ENCODE assay signal across 8 mouse cellular contexts in genomic region chr2:160872395-160872794, GRCm38 (mm10). TPM values are rescaled to one million over a fixed set of nuclear protein-coding genes. Genes with fewer than 3 reads are reported as not detected.
DNase-seq lines count a peak whose midpoint lies in the region; ATAC-seq and TF ChIP-seq lines count a peak whose summit lies in the region.

No protein-coding gene starts in this region.

- H3K9ac ChIP-seq in limb, embryonic 13.5 days, result peak overlapping the region; percentile 98
- H3K9ac ChIP-seq in midbrain, embryonic 14.5 days (replicated peaks; ENCODE audit: low read length), result peak overlapping the region; percentile 96

- peaks cover 8% of the 10 kb centered on the region for H3K4me1 ChIP-seq in limb, embryonic 13.5 days
- H3K4me1 ChIP-seq in midbrain, embryonic 14.5 days (ENCODE audit: control insufficient read depth, insufficient read depth, low read length), result peaks cover 9% of the 10 kb centered on the region; the same call in 1 of the 2 replicates
- H3K4me1 ChIP-seq in spleen, adult 2 months (ENCODE audit: control insufficient read depth, insufficient read depth, insufficient read length), result peaks cover 3% of the 10 kb centered on the region; the same call in 1 of the 2 replicates

- H3K4me3 ChIP-seq in limb, embryonic 13.5 days, result peak overlapping the region; percentile 89
- H3K4me3 ChIP-seq in midbrain, embryonic 14.5 days (replicated peaks; ENCODE audit: low read depth, low read length), result peak overlapping the region; percentile 94
- peak overlapping the region; percentile 63 for H3K4me3 ChIP-seq in spleen, adult 2 months (ENCODE audit: extremely low read depth, insufficient read depth, insufficient read length)

- H3K36me3 ChIP-seq in limb, embryonic 13.5 days, result no peaks in the 10 kb centered on the region
- H3K36me3 ChIP-seq in midbrain, embryonic 14.5 days (ENCODE audit: control insufficient read depth, insufficient read depth, low read length), result no peaks in the 10 kb centered on the region
- no peaks in the 10 kb centered on the region for H3K36me3 ChIP-seq in spleen, adult 2 months (ENCODE audit: control insufficient read depth, insufficient read depth, low read length)

- no peaks in the 10 kb centered on the region for H3K27me3 ChIP-seq in limb, embryonic 13.5 days
- no peaks in the 10 kb centered on the region for H3K27me3 ChIP-seq in midbrain, embryonic 14.5 days (ENCODE audit: control insufficient read depth, insufficient read depth, low read length)
- H3K27me3 ChIP-seq in spleen, adult 2 months (ENCODE audit: control insufficient read depth, insufficient read depth, low read length), result no peaks in the 10 kb centered on the region

- DNase-seq in layer of hippocampus, adult 11-12 months (ENCODE audit: low spot score), result peak; percentile 61
- DNase-seq in layer of hippocampus, adult 9-10 months (ENCODE audit: low spot score), result no peak
- DNase-seq in embryo, embryonic 9.5 days (ENCODE audit: extremely low spot score), result peak; percentile 76
- peak; percentile 79 for DNase-seq in kidney, adult 18-20 months
- DNase-seq in midbrain, embryonic 14.5 days, result peak; percentile 84
- DNase-seq in spleen, adult 2 months (ENCODE audit: low read depth in 1 of 2, low spot score in 2 of 2), result peak in 1 of 2 experiments; percentile 60

- no peaks in the 10 kb centered on the region for H3K9me3 ChIP-seq in limb, embryonic 13.5 days
- no peaks in the 10 kb centered on the region for H3K9me3 ChIP-seq in midbrain, embryonic 14.5 days (ENCODE audit: control insufficient read depth, low read length)

- WGBS in limb, embryonic 13.5 days, result 0% methylated on average over 32 of the region's 47 CpGs
- under 1% methylated on average over 40 of the region's 47 CpGs for WGBS in midbrain, embryonic 14.5 days
- WGBS in spleen, adult 2 months, result under 1% methylated on average over 41 of the region's 47 CpGs

- no peak for TF ChIP-seq CTCF in spleen, adult 2 months (IDR thresholded peaks at IDR 0.05; ENCODE audit: extremely low read depth, insufficient read depth, insufficient read length, insufficient replicate concordance)

- peak overlapping the region; percentile 84 for H3K4me2 ChIP-seq in limb, embryonic 13.5 days (replicated peaks)
- peak overlapping the region; percentile 76 for H3K4me2 ChIP-seq in midbrain, embryonic 14.5 days (ENCODE audit: low read length)

- TF ChIP-seq POLR2A in spleen, adult 2 months (IDR thresholded peaks at IDR 0.05; ENCODE audit: low read depth, low read length), result no peak

- peak overlapping the region; percentile 96 for H3K27ac ChIP-seq in limb, embryonic 13.5 days
- H3K27ac ChIP-seq in midbrain, embryonic 14.5 days (replicated peaks; ENCODE audit: low read depth, low read length), result peak overlapping the region; percentile 98
- peak overlapping the region; percentile 85 for H3K27ac ChIP-seq in spleen, adult 2 months (ENCODE audit: insufficient read depth, low read length)

- ATAC-seq in granulocyte monocyte progenitor cell, adult 5-6 weeks (replicated peaks; ENCODE audit: poor library complexity, severe bottlenecking), result peak; percentile 66
- peak; percentile 92 for ATAC-seq in limb, embryonic 13.5 days (ENCODE audit: low FRiP score, low read depth)
- peak; percentile 88 for ATAC-seq in midbrain, embryonic 14.5 days (ENCODE audit: low FRiP score, low TSS enrichment)

RNA-seq across cellular contexts. Expression of gene Zhx3, which starts 0.4 kb away (rescaled TPM):
- total RNA-seq in granulocyte monocyte progenitor cell, adult 5-6 weeks (2014; fragmentation: Nextera tagmentation), result 5.3 and 16.5 TPM in 2 replicates
- total RNA-seq in granulocyte monocyte progenitor cell, adult 5-6 weeks (2017), result 3.9 and 4.4 TPM in 2 replicates
- polyA plus RNA-seq in limb, embryonic 13.5 days (2015; fragmentation: Nextera tagmentation; extraction: Ambion mirVana), result 12.6 and 12.9 TPM in 2 replicates
- polyA plus RNA-seq in midbrain, embryonic 14.5 days (2014; fragmentation: Nextera tagmentation; extraction: Ambion mirVana), result 16.9 and 17.9 TPM in 2 replicates
- 1.5 and 2.3 TPM in 2 replicates for polyA plus RNA-seq in spleen, adult 2 months (2012; rRNA removed)

RNA-seq across cellular contexts. Expression of gene Lpin3, which starts 8.1 kb away (rescaled TPM):
- not detected in 2 replicates for total RNA-seq in granulocyte monocyte progenitor cell, adult 5-6 weeks (2014; fragmentation: Nextera tagmentation)
- total RNA-seq in granulocyte monocyte progenitor cell, adult 5-6 weeks (2017), result not detected in 2 replicates
- 2.4 and 2.9 TPM in 2 replicates for polyA plus RNA-seq in limb, embryonic 13.5 days (2015; fragmentation: Nextera tagmentation; extraction: Ambion mirVana)
- polyA plus RNA-seq in midbrain, embryonic 14.5 days (2014; fragmentation: Nextera tagmentation; extraction: Ambion mirVana), result 0.14 and 0.34 TPM in 2 replicates
- polyA plus RNA-seq in spleen, adult 2 months (2012; rRNA removed), result 3.6 and 4.6 TPM in 2 replicates

RNA-seq across cellular contexts. Expression of gene Emilin3, which starts 39.7 kb away (rescaled TPM):
- not detected in 2 replicates for total RNA-seq in granulocyte monocyte progenitor cell, adult 5-6 weeks (2014; fragmentation: Nextera tagmentation)
- total RNA-seq in granulocyte monocyte progenitor cell, adult 5-6 weeks (2017), result not detected in 2 replicates
- polyA plus RNA-seq in limb, embryonic 13.5 days (2015; fragmentation: Nextera tagmentation; extraction: Ambion mirVana), result 28.3 and 30.2 TPM in 2 replicates
- 0.30 and 0.45 TPM in 2 replicates for polyA plus RNA-seq in midbrain, embryonic 14.5 days (2014; fragmentation: Nextera tagmentation; extraction: Ambion mirVana)
- not detected in 2 replicates for polyA plus RNA-seq in spleen, adult 2 months (2012; rRNA removed)

Comparison
In these comparisons a context has a peak if more than half of its experiments do, and no peak if none do; other contexts are left out.
1. RNA of gene Emilin3, which starts 39.7 kb away (polyA plus RNA-seq): 28.3 to 30.2 TPM in limb, embryonic 13.5 days; 0.30 to 0.45 TPM in midbrain, embryonic 14.5 days and not detected in spleen, adult 2 months; every median in the first group is over 10 times any median in the second.
2. Peak in every context shown above with its lines, with median percentiles within 50 percentile points of each other: ATAC-seq, H3K27ac ChIP-seq and H3K4me3 ChIP-seq.